Mouse (Mus musculus) liver, postnatal 0 days (tissue): Measurements from ENCODE around the gene Fmn2.

Experiments
- CTCF ChIP-seq: sonication (generic); IDR thresholded peaks from 2 replicates; pipeline ENCODE4 v1.5.1; 2016; ENCODE audit warnings: antibody characterized with exemption, low read depth
- EP300 ChIP-seq: IDR thresholded peaks from 2 replicates; pipeline ENCODE4 v1.6.1; 2016; ENCODE audit warnings: antibody characterized with exemption, low read depth, mild to moderate bottlenecking

DNA sequence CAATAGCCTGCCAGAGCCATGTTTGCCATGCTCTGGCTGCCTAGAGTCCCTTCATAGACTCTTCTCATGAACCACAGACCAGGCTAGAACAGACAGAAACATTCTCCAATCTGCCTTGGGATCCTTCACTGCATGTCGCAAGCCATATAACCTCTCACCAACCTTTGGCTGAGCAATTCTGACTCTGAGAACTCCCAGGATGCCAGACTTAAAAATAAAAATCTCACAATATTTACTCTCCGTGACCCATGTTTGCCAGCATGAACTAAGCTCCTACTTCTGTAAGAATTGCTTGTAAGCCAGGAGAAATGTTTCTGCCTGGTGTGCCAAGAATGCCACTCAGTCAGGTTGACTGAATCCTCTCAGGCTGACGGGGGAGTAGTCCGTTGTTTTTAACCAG lies 246.9 kb downstream of the Fmn2 start:
- no peak for TF ChIP-seq CTCF
- TF ChIP-seq EP300, result no peak
